15 mouse cellular contexts compared by ENCODE assay signal in the genomic region with DNA sequence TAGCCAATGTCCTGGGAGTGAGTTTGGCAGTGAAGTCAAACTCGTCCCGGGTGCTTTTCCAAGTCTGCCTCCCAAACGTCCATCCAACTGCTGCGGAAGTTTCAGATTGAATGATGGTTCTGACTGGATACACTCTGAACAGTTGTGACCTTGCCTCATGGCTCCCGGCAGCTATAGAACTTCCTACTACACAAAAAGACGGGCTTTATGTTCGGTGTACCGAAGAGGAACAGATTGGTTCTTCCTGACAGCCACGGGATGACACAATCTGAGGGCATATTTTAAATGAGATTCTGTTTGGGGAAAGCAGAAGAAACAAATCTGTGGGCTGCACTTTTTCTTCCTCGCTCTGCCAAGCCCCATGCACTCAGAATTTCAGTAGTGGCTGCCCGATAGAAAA.
DNase-seq lines count a peak whose midpoint lies in the region; ATAC-seq and TF ChIP-seq lines count a peak whose summit lies in the region.
"Had no signal": no experiment of that assay in that cellular context is flagged by ENCODE, and none has a peak within 500 bp of the region (broad histone marks: within the 10 kb centered on the region; RNA-seq: fewer than 3 reads in every experiment).

No protein-coding gene starts in this region.

- H3K4me3 ChIP-seq in layer of hippocampus, adult 2 months: peak overlapping the region; percentile 23; the same call in 1 of the 2 replicates
- H3K4me3 ChIP-seq: limb, embryonic 13.5 days; liver, embryonic 15.5 days; myocyte; stomach, embryonic 15.5 days had no signal

- TF ChIP-seq CTCF in layer of hippocampus, adult 2 months (conservative IDR thresholded peaks at IDR 0.05): no peak

- ATAC-seq in frontal cortex, adult (ENCODE audit: low TSS enrichment): peak; percentile 60

- no peak for DNase-seq in frontal cortex, postnatal 25 days (ENCODE audit: low spot score in 2 of 2)
- DNase-seq in layer of hippocampus, adult 2 months (ENCODE audit: low spot score in 2 of 2): peak; percentile 30 to 50
- DNase-seq in layer of hippocampus, adult 9-10 months (ENCODE audit: low spot score): no peak
- DNase-seq in right cerebral cortex, adult 2 months (ENCODE audit: low spot score in 2 of 2): peak; percentile 19 to 42
- DNase-seq in right cerebral cortex, postnatal 14 days: no peak
- peak; percentile 37 to 56 for DNase-seq in layer of hippocampus, postnatal 36 days
- no peak for DNase-seq in Muller cell, postnatal 12 days (ENCODE audit: inconsistent ontology term)
- DNase-seq: cerebellum, postnatal 14 days; heart, postnatal 10 days; kidney, adult 9 months had no signal

- H3K27ac ChIP-seq in layer of hippocampus, adult 2 months: peak overlapping the region; percentile 76
- H3K27ac ChIP-seq: limb, embryonic 13.5 days; liver, embryonic 15.5 days; stomach, embryonic 15.5 days had no signal

Comparison
In these comparisons a context has a peak if more than half of its experiments do, and no peak if none do; other contexts are left out.
1. DNase-seq: peak in layer of hippocampus, adult 2 months (2 of 2), right cerebral cortex, adult 2 months (2 of 2) and layer of hippocampus, postnatal 36 days (2 of 2); none in frontal cortex, postnatal 25 days (0 of 2), layer of hippocampus, adult 9-10 months (single experiment), right cerebral cortex, postnatal 14 days (single experiment) and Muller cell, postnatal 12 days (single experiment).